Mouse (Mus musculus) macrophage (primary cell): Measurements from ENCODE around the gene Ppp1r15a. TPM values are rescaled to one million over a fixed set of nuclear protein-coding genes. Genes with fewer than 3 reads are reported as not detected.
"Not testable (repeated sequence)": the region's sequence is repeated elsewhere in the genome, so short reads cannot be mapped to it uniquely, and the experiment has no call there.

Source experiments
- H3K27ac ChIP-seq: fragments of 350-480 bp; formaldehyde crosslinking; 2 replicates; pipeline ENCODE4 v1.9.0; 2021
- H3K36me3 ChIP-seq: fragments of 350-480 bp; formaldehyde crosslinking; 2 replicates; pipeline ENCODE4 v1.9.0; 2021; ENCODE audit errors: inconsistent target
- H3K4me3 ChIP-seq: fragments of 350-480 bp; formaldehyde crosslinking; 2 replicates; pipeline ENCODE4 v1.9.0; 2021; ENCODE audit errors: inconsistent target
- H3K79me2 ChIP-seq: fragments of 350-480 bp; formaldehyde crosslinking; 2 replicates; pipeline ENCODE4 v1.9.0; 2021; ENCODE audit errors: inconsistent target
- WGBS: methylation state at CpG from one replicate; pipeline ENCODE4 v1.1.7; 2026; ENCODE audit warnings: inconsistent platforms; ENCODE audit not compliant: missing documents; 5-methylcytosine and 5-hydroxymethylcytosine counted together
- polyA plus RNA-seq: library from polyadenylated mRNA; stranded (reverse); fragments of 250-400 nt; gene quantifications from 3 replicates; pipeline ENCODE4 v1.2.4, GENCODE M21; 2018; ENCODE audit warnings: inconsistent platforms

Ppp1r15a gene
- polyA plus RNA-seq, 1 experiment from 2014 or later, result 32.3 TPM

DNA sequence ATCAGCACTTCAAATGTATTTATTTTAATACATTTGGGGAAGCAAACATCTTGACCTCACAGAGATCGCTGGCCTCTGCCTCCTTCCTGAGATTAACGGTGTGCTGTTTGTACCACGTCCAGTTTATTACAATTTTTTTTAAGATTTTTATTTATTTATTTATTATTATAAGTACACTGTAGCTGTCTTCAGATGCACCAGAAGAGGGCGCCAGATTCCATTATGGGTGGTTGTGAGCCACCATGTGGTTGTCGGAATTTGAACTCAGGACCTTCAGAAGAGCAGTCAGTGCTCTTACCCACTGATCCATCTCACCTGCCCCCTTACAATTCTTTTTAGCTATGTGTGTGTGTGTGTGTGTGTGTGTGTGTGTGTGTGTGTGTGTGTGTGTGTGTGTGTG, 9.2 kb downstream of the Ppp1r15a start:
- 62% methylated on average over 4 of the region's 5 CpGs for WGBS
- not testable (repeated sequence) for H3K79me2 ChIP-seq

DNA sequence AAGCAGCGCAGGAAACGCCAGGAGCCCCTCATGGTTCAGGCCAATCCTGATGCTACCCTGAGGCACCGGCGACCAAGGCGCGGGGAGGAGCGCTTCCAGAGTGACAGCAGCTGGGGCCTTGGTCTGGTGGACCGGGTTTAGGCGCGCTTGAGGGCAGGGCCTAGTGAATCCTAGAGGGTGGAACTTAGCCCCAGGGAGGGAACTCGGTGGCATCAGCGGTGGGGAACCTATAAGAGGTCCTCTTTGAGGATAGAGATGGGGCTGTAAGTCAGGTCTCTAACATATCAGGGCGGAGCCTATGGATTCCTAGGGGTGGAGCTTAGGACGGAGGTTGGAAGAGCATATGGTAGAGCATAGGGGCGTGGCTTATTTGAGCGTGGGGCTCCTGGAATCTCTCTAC, 10.6 kb downstream of the Ppp1r15a start:
- no peaks in the 10 kb centered on the region for H3K79me2 ChIP-seq
- WGBS, result 68% methylated on average over 15 of the region's 16 CpGs
- no peak overlapping the region for H3K4me3 ChIP-seq
- H3K27ac ChIP-seq, result no peak overlapping the region
- H3K36me3 ChIP-seq, result no peaks in the 10 kb centered on the region

More for the DNA sequence above, 9.2 kb downstream of the Ppp1r15a start:
- H3K4me3 ChIP-seq, H3K36me3 ChIP-seq, H3K27ac ChIP-seq: not testable (repeated sequence)

DNA sequence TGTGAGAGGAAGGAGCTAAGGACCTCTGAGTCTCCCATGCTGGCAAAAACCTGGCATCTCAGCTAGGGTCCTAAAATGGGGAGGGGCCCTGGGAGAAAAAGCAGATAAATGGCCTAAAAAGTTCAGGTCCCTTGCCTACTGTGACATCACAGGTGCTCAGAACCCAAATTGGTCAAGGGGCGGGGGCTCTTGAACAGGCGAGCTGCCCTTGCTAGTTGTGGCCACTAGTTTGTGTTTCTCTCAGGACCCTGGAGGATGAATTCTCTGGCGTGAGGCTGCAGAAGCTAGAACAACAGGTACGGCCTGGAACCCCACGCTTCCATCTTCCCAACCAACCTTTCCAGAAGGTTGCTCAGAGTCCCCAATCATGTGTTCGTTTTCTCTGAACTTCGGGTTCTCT, 11.7 kb downstream of the Ppp1r15a start:
- WGBS, result 96% methylated on average over 7 of the region's 7 CpGs
- Histone ChIP-seq H3K36me3 (no peaks in the 10 kb centered on the region), H3K27ac (no peak overlapping the region), H3K79me2 (peaks cover 6% of the 10 kb centered on the region; the same call in 1 of the 2 replicates), H3K4me3 (no peak overlapping the region)

DNA sequence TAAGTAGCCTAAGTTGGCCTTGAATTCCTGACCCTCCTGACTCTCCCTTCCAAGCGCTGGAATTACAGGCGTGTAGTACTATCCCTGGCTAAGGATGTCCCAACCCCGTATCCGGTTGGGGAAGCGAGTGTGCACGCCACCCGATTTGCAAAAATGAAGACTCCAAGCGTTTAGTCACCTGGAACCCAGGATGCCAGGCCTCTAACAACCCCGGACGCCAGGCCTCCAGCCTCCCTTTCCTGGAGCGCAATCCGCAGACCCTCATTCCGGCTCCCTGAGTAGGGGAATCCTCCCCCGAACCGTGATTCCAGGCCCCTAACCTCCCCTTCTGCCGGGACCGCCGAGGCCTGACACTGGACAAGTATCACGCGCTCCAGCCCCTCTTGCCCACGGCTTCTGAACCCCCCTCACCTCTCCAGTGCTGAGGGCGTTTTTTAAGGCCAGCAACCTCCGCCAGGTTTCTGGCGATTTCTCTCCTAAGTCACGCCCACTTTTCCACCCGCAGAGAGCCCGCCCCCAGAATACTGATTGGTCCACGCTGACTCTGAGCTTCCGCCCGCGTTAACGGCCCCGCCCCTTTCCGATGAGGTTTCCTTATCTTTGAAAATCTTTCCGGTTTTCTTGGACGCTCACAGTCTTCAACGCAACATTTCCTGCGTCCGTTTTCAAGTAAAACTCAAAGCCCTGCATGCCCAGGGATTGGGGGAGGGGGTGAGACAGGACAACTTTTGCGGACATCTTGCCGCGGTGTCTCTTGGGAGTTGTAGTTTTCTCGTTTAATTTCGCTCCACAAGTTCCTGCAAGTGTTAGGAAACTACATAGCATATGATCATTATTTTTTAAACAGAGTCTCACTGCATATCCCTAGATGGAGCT, 15.9 kb downstream of the Ppp1r15a start, which contains the start of gene Nucb1:
Gene Nucb1, minus strand, starts transcription at position 495 of the 876 bp plus-strand sequence.
- 0% methylated on average over 44 of the region's 44 CpGs for WGBS
- no peaks in the 10 kb centered on the region; the same call in 1 of the 2 replicates for H3K36me3 ChIP-seq
- H3K27ac ChIP-seq, result peak within 1 kb of the TSS; percentile 77
- H3K79me2 ChIP-seq, result peaks cover 8% of the 10 kb centered on the region; the same call in 1 of the 2 replicates
- H3K4me3 ChIP-seq, result peak within 1 kb of the TSS; percentile 99

DNA sequence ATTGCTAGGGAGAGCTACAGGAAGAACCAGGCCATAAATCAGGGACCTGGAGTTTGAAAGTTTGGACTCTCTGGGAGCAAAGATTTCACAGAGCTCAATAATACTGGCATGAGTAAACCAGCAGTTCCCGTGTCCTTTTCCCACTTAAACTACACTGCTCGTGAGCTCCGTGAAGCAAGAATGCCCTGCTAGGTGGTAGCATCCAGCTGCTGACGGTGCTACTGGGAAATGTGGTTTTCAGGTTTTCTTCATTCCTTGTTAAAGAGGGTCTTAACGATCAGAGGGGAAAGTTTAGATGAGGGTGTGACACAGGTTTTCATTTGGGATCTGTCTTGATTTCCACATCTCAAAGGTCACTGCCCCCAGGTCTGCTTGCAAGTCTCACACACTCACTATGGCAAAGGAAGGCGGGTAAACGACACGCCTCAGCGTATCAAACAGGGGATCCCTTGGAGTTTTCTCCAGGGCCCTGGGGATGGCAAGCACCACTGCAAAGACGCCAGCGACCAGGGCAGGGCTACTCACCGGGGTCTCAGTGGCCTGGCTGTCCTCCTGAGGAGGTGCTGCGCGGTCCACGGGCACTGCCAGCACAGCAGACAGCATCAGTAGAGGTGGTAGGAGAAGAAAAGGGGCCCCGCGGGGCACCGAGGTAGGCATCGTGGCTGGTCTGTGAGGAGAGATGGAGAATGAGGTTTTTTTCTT, 16.7 kb downstream of the Ppp1r15a start:
- H3K36me3 ChIP-seq, result no peaks in the 10 kb centered on the region; the same call in 1 of the 2 replicates
- H3K4me3 ChIP-seq, result peak overlapping the region; percentile 99
- peaks cover 8% of the 10 kb centered on the region; the same call in 1 of the 2 replicates for H3K79me2 ChIP-seq
- WGBS, result 9% methylated on average over 18 of the region's 19 CpGs
- peak overlapping the region; percentile 77 for H3K27ac ChIP-seq

DNA sequence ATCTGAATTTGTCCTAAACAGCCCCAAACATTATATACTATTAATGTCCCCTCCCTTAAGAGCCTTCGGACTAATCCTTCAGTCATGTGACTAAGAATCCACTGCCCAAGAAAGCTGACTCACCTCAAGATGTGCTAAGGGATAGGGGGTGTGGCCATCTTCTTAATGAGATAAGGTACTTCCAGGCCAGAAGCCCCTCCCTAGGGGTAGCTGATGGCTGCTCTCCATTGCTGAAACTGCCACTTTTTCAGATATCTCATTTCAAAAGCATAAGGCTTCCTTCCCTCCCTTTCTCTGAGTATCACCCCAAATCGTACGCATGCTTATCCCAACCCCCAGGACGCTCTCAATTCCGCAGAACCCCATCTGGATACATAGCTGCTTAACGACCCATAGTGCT, 17.5 kb downstream of the Ppp1r15a start:
- Histone ChIP-seq H3K27ac (no peak overlapping the region), H3K4me3 (no peak overlapping the region), H3K36me3 (no peaks in the 10 kb centered on the region; the same call in 1 of the 2 replicates), H3K79me2 (peaks cover 8% of the 10 kb centered on the region; the same call in 1 of the 2 replicates)
- 46% methylated on average over 6 of the region's 6 CpGs for WGBS

DNA sequence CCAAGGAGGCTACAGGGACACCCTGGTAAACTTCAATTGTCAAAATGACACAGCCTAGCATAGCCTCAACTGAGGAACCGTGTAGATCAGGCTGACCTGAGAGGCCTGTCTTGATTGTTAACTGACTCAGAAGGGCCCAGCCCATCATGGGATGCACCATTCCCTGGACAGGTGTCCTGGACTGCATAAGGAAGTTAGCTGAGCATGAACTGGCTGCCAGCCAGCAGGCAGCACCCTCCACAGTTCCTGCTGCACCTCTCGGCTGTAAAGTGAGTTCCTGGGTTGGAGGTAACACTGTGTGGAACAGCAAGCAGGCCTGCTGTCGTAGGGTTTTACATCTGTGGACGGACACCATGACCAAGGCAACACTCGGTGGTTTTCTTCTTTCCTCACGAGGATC, 18.5 kb downstream of the Ppp1r15a start:
- 89% methylated on average over 6 of the region's 6 CpGs for WGBS
- Histone ChIP-seq H3K36me3 (no peaks in the 10 kb centered on the region; the same call in 1 of the 2 replicates), H3K27ac (no peak overlapping the region), H3K4me3 (no peak overlapping the region), H3K79me2 (peaks cover 8% of the 10 kb centered on the region; the same call in 1 of the 2 replicates)

DNA sequence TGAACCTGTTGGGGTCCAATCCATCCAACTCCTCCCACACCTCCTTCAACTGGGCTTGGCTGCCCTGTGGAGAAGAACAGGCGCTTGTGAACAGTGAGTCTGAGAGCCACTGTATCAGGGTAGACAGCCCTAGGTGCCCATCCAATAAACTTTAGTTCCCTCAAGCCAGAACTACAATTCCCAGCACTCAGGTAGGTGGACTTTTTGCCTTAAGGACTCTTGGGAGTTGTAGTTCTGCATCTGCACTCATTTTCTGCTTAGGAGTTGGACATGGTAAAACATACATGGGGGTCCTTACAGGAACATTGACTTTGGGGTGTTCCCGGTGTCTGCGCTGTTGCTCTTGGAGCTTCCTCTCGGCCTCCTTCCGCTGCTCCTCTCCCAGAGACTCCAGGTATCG, 27.6 kb downstream of the Ppp1r15a start:
- Histone ChIP-seq H3K27ac (no peak overlapping the region), H3K79me2 (no peaks in the 10 kb centered on the region), H3K36me3 (peaks cover 71% of the 10 kb centered on the region), H3K4me3 (no peak overlapping the region)
- WGBS, result 99% methylated on average over 6 of the region's 6 CpGs

DNA sequence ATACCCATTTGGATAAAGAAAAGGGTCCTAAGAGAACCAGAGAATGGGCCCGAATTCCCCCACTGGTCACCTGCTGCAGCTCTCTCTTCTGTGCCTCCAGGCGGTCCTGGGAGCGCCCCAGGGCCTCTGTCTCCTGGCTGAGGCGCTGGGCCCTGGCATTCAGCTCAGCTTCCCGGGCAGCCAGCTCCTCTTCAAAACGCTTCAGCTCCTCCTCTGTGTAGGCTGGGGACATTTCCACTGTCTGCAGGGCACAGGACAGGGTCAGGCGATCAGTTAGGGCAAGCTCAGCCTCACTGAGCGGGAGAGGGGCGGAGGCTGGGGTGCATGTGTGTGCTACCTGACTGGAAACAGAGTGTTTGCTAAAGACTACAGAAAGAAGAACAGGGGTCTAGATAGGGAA, 31.5 kb downstream of the Ppp1r15a start:
- Histone ChIP-seq H3K36me3 (peaks cover 63% of the 10 kb centered on the region), H3K79me2 (no peaks in the 10 kb centered on the region), H3K4me3 (no peak overlapping the region), H3K27ac (no peak overlapping the region)
- WGBS, result 96% methylated on average over 9 of the region's 9 CpGs

DNA sequence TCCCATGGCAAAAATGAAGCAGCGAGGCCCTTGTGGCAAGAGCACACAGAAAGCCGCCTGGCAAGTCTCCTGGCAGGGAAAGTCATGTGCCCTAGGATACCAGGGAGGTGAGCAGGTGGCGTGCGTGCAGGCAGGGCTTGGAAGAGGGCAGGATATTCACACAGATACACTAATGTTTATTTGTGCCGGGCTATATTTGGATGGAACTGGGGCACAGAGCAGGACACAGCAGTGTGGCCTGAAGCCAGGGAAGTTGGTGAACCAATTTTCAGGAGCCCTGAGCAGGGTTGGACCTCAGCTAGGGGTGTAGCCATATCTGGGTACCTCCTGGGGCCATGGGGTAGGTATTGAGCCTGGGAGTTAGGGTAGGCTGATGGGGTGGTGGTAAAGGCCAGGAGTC, 33.1 kb downstream of the Ppp1r15a start:
- no peak overlapping the region for H3K27ac ChIP-seq

DNA sequence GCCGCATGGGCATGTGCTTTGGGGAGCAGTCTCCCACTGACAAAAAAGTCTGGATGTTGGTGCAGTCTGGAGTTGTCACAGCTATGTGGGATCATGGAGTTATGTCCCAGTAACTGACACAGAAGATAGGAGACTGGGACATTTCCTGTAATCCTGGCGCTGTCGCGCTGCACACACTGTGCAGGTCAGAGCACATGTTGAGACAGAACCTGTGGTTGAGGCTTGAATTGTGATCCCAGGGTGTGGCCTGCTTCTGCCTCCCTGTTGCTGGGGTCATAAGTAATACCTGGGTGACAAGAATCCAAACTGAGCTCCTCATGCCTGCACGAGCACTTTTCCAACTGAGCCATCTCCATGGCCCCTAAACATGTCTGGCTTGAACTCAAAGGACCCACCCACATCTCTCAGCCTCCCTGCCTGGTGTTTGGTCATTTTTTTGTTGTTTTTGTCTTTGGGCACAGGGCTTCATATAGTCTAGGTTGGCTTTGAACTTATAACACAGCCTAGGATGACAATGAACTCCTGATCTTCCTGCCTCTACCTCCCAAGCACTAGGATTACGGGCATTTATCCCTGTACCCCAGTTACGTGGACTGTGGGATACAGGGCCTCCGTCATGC, 33.7 kb downstream of the Ppp1r15a start:
- WGBS, result 98% methylated on average over 8 of the region's 8 CpGs
- Histone ChIP-seq H3K4me3 (no peak overlapping the region), H3K79me2 (no peaks in the 10 kb centered on the region), H3K36me3 (peaks cover 42% of the 10 kb centered on the region), H3K27ac (no peak overlapping the region)

More for the DNA sequence above, 33.1 kb downstream of the Ppp1r15a start:
- WGBS, result 98% methylated on average over 5 of the region's 5 CpGs
- no peaks in the 10 kb centered on the region for H3K79me2 ChIP-seq
- peaks cover 48% of the 10 kb centered on the region for H3K36me3 ChIP-seq
- H3K4me3 ChIP-seq, result no peak overlapping the region

DNA sequence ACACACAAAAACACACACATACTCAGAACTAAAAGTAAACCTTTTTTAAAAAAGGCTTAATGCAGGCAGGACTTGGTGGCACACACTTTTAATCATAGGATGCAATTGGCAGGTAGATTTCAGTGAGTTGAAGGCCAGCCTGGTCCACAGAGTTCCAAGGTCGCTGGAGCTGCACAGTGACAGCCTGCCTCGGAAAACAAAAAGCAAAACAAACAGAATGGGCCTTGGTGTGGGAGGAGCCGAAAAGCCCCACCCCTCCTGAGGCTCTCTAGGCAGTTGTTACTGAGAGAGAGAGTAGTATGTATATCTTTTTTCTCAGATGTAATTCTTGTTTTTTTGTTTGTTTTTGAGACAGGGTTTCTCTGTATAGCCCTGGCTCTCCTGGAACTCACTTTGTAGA, 34.8 kb downstream of the Ppp1r15a start:
- Histone ChIP-seq H3K4me3 (no peak overlapping the region), H3K36me3 (peaks cover 33% of the 10 kb centered on the region), H3K79me2 (no peaks in the 10 kb centered on the region), H3K27ac (no peak overlapping the region)
- 16% methylated on average over 3 of the region's 3 CpGs for WGBS

DNA sequence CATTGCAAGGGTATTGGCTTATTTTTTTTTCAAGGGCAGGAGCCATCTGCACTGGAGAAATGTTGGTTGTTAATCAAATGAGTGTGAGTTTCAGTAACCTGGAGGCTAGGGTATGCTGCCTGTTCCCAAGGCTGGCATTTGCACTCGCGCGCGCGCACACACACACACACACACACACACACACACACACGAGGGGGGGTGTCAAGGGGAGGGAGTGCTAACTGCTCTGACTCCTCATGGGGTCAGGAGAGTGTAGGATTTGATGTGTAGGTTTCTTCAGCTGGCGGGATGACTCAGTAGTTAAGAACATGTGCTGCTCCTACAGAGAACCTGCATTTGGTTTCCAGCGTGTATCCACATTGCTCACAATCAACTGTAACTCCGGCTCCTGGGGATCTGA, 35.2 kb downstream of the Ppp1r15a start:
- Histone ChIP-seq H3K27ac (no peak overlapping the region), H3K79me2 (no peaks in the 10 kb centered on the region), H3K36me3 (peaks cover 28% of the 10 kb centered on the region), H3K4me3 (no peak overlapping the region)
- WGBS, result 48% methylated on average over 4 of the region's 9 CpGs

DNA sequence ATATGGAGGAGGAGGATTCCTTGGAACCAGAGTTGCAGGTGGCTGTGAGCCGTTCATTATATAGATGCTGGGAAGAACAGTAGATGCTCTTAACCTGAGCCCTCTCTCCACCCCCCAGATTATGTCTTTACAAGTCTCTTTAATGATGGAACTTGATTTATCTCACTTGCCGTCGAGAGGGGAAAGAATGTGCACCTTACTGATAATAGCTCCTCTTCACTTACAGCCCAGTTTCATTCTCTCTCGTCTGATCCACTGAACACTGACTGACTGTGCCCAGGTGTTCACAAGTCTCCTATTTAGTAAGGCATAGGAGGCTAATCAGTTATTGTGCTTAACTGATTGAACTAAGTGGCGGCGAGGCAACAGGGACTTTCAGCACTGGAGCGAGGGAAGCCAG, 36.5 kb downstream of the Ppp1r15a start:
- H3K27ac ChIP-seq, result no peak overlapping the region
- 89% methylated on average over 7 of the region's 7 CpGs for WGBS
- H3K79me2 ChIP-seq, result no peaks in the 10 kb centered on the region
- peaks cover 16% of the 10 kb centered on the region for H3K36me3 ChIP-seq
- H3K4me3 ChIP-seq, result no peak overlapping the region
